Mouse (Mus musculus) left cerebral cortex, postnatal 14 days (tissue): ENCODE measurements around the gene Spr. TPM values are rescaled to one million over a fixed set of nuclear protein-coding genes. Genes with fewer than 3 reads are reported as not detected.
A peak's percentile ranks its signal among the peaks of the same experiment; 100 is the strongest.
"Not testable (repeated sequence)": the region's sequence is repeated elsewhere in the genome, so short reads cannot be mapped to it uniquely, and the experiment has no call there.

Source experiments
- DNase-seq, 2 experiments: peaks; one replicate each; pipeline ENCODE4 v3.0.0; 2021 to 2022; ENCODE audit warnings: low spot score in 2 of 2, mixed read lengths in 1 of 2
- intact Hi-C: fragments of 180-260 bp; cut with DNase I; formaldehyde crosslinking; loops from one replicate; pipeline ENCODE4 v1.15.1; 2025
- total RNA-seq, 2 experiments: library from RNA; stranded (reverse); gene quantifications; 2 replicates each; pipeline ENCODE4 v1.2.3; 2021

The Spr gene
- total RNA-seq, 2 experiments from 2014 or later, result 35.5 to 37.2 TPM

- intact Hi-C loops, result no loop called here
- DNase-seq, result no peak
These were observed 2.0 kb upstream of the Spr start for GRCm38 (mm10) chr6:85139534-85139933.

- intact Hi-C loops, DNase-seq: not testable (repeated sequence)
These were observed 782 bp downstream of the Spr start for GRCm38 (mm10) chr6:85136784-85137183.

DNA sequence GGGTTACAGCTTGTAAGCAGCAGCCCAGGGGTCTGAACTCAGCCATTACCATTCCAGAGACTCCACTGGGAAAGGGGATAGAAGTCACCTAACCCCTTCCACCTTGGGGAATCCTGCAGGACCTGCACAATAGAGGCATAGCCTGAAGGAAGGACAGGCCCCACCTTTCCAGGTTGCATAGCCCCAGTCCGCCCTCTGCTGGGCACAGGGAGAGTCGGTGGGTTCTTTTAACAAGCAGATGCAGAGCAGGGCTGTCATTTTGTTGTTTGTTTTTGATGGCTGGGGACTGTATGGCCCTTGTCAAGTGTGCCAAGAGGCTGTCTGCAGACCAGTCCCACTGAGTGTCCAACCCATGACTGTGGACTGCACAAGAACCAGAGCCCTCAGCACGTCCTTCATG lies 4.8 kb downstream of the Spr start:
- intact Hi-C loops, result loop anchor here (2.0 kb wide), 1 partner anchor 96 kb away; no protein-coding TSS in a partner anchor
- peak in 1 of 2 experiments; percentile 53 for DNase-seq

- DNase-seq, result not testable (repeated sequence)
- intact Hi-C loops, result loop anchor here (2.0 kb wide), 1 partner anchor 95 kb away; no protein-coding TSS in a partner anchor
These were observed 5.3 kb downstream of the Spr start for GRCm38 (mm10) chr6:85132237-85132636.

DNA sequence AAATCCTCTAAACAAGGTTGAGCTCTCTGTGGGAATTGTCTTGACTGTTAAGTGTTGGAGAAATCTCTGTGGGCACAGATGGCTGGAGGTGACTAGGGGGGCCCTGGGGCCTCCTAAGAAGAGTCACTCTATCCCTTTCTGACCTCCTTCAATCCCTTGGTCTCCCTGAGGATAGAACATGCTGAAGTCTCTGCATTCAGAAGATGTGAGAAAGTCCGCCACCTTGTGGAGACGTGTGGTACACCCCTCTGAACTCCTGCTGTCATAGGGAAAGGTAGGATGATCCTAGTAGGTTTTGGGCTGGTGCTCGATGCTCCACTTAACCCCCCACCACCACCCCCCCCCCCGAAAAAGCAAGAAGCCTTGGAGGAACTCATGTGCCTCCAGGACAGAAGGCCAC lies 5.9 kb downstream of the Spr start:
- intact Hi-C loops, result loop anchor here (2.0 kb wide), 2 partner anchors 95 to 1037 kb away; no protein-coding TSS in a partner anchor
- DNase-seq, result peak; percentile 80 to 87

- peak; percentile 62 to 66 for DNase-seq
- intact Hi-C loops, result loop anchor here (5.0 kb wide), 1 partner anchor 81 kb away; no protein-coding TSS in a partner anchor
These were observed 19.7 kb downstream of the Spr start for GRCm38 (mm10) chr6:85117545-85118511.

- intact Hi-C loops, result no loop called here
These were observed 32.4 kb downstream of the Spr start for GRCm38 (mm10) chr6:85105033-85105615.

DNA sequence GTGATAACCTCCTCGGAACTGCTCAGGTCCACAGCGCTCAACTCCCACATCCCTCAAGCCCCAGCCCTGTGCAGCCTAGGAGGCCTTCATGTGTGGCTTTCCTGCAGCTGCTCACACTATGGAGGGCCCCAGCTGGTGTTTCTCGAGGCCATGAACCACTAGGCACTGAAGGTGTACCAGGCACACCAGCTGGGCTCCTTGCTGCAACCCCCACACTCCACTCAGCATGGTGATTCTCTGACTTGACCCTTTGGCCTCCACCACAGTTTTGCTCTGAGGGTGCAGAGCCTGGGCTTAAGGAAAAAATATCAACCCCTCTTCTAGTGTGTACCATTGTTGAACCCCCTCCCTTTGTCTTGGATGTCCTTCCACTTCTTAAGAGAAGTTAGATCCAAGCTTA lies 34.2 kb downstream of the Spr start:
- intact Hi-C loops, result no loop called here
- no peak for DNase-seq

More at GRCm38 (mm10) chr6:85105033-85105615, 32.4 kb downstream of the Spr start:
- DNase-seq, result no peak

DNA sequence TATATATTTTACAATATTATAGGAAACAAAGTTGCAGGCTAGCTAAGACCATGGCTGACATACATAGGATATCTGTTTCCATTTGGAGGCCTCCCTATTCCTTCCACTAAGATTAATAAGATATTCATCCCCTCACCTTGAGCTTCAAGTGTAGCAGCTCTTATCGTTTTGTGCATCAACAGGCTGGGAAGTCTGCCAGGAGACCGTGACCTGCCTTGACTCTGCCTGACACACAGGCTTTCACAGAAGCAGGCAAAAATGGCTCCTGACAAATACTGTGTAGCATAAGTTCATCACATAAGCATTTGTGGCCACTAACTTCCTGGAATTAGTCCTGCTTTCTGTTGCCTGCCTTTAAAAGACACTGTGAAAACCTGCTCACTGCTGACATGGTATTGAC lies 41.1 kb downstream of the Spr start:
- intact Hi-C loops, result no loop called here
- DNase-seq, result no peak

- intact Hi-C loops, result no loop called here
- no peak for DNase-seq
These were observed 50.1 kb downstream of the Spr start for GRCm38 (mm10) chr6:85087425-85087824.

- no peak for DNase-seq
- intact Hi-C loops, result no loop called here
These were observed 50.9 kb downstream of the Spr start for GRCm38 (mm10) chr6:85086645-85087044.

Other genes with a start within 250 kb of the Spr start
- 10 to 100 TPM; 66.5 to 67.3 TPM for gene Exoc6b, start 68.3 kb downstream of the Spr start, total RNA-seq
- 10 to 100 TPM; 39.9 to 41.6 TPM for gene Emx1, start 49.7 kb upstream of the Spr start, total RNA-seq
- gene Sfxn5, start 195.7 kb upstream of the Spr start, total RNA-seq, result 100 to 1,000 TPM; 162 to 165 TPM
- 10 to 100 TPM; 53.8 to 55.0 TPM for gene Rab11fip5, start 236.9 kb upstream of the Spr start, total RNA-seq